Mouse (Mus musculus) heart, postnatal 4 days (tissue): Measurements from ENCODE around the gene Smtn. TPM values are rescaled to one million over a fixed set of nuclear protein-coding genes. Genes with fewer than 3 reads are reported as not detected.

Experiments
- DNase-seq: peaks from one replicate; pipeline ENCODE4 v3.0.0; 2021
- total RNA-seq, 2 experiments: library from RNA; stranded (reverse); gene quantifications; 2 replicates each; pipeline ENCODE4 v1.2.3; 2021

Smtn gene
- total RNA-seq, 2 experiments from 2014 or later = 188 to 190 TPM

GRCm38 (mm10) chr11:3547047-3547446 is 6.6 kb upstream of the Smtn start:
- no peak for DNase-seq

GRCm38 (mm10) chr11:3546242-3546562 is 5.8 kb upstream of the Smtn start:
- DNase-seq = no peak

GRCm38 (mm10) chr11:3545531-3546241 is 5.3 kb upstream of the Smtn start:
- no peak for DNase-seq

GRCm38 (mm10) chr11:3544409-3544808 is 4.0 kb upstream of the Smtn start:
- DNase-seq = no peak

- peak; percentile 80 for DNase-seq
Measured at GRCm38 (mm10) chr11:3543001-3543400, 2.6 kb upstream of the Smtn start.

GRCm38 (mm10) chr11:3541932-3542331 is 1.5 kb upstream of the Smtn start:
- no peak for DNase-seq

- no peak for DNase-seq
Measured at GRCm38 (mm10) chr11:3539826-3540196, 601 bp downstream of the Smtn start.

- peak; percentile 94 for DNase-seq
Measured at GRCm38 (mm10) chr11:3539111-3539825, 1.1 kb downstream of the Smtn start.

GRCm38 (mm10) chr11:3538341-3538740 is 2.1 kb downstream of the Smtn start:
- no peak for DNase-seq

GRCm38 (mm10) chr11:3537711-3538110 is 2.7 kb downstream of the Smtn start:
- no peak for DNase-seq

- DNase-seq = no peak
Measured at GRCm38 (mm10) chr11:3536745-3537333, 3.6 kb downstream of the Smtn start.

- no peak for DNase-seq
Measured at GRCm38 (mm10) chr11:3536082-3536481, 4.3 kb downstream of the Smtn start.

- peak; percentile 99 for DNase-seq
Measured at GRCm38 (mm10) chr11:3535406-3535986, 4.9 kb downstream of the Smtn start.

GRCm38 (mm10) chr11:3534956-3535355 is 5.5 kb downstream of the Smtn start:
- DNase-seq = no peak

GRCm38 (mm10) chr11:3533406-3533932 is 6.9 kb downstream of the Smtn start:
- no peak for DNase-seq

GRCm38 (mm10) chr11:3532101-3532931 is 8.1 kb downstream of the Smtn start:
- DNase-seq = no peak

GRCm38 (mm10) chr11:3531634-3532033 is 8.8 kb downstream of the Smtn start:
- no peak for DNase-seq

- no peak for DNase-seq
Measured at GRCm38 (mm10) chr11:3530731-3531130, 9.7 kb downstream of the Smtn start.

- DNase-seq = peak; percentile 17
Measured at GRCm38 (mm10) chr11:3529476-3530252, 10.7 kb downstream of the Smtn start.

- peak; percentile 4 for DNase-seq
Measured at GRCm38 (mm10) chr11:3528208-3528607, 12.2 kb downstream of the Smtn start.

GRCm38 (mm10) chr11:3527766-3528165 is 12.6 kb downstream of the Smtn start:
- peak; percentile 78 for DNase-seq
